7 mouse cellular contexts compared by ENCODE assay signal in the genomic region with DNA sequence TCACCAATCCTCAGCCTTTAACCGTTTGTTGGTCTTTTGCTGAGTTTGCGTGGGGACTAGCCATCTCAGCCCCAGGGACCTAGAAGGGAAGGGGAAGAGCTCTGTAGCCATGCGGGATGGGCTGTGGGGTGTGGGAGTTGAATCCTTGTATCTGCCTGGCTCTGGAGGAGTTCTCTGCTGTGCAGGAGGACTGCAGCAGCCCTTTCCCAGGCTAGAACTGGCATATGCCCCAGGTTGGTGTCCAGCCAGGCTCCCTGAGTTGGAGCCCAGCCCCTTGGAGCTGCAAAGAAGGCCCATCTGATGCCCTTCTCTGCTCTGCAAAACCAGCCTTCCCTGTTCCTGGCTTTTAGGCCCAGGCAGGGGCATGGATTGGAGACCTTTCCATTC. TPM values are rescaled to one million over a fixed set of nuclear protein-coding genes. Genes with fewer than 3 reads are reported as not detected.
DNase-seq lines count a peak whose midpoint lies in the region; ATAC-seq lines count a peak whose summit lies in the region.

No protein-coding gene starts in this region.

- peaks cover 92% of the 10 kb centered on the region for H3K27me3 ChIP-seq in limb, embryonic 12.5 days
- peaks cover 90% of the 10 kb centered on the region for H3K27me3 ChIP-seq in limb, embryonic 10.5 days (ENCODE audit: low read depth, poor library complexity, severe bottlenecking)
- peaks cover 67% of the 10 kb centered on the region for H3K27me3 ChIP-seq in heart, embryonic 16.5 days (ENCODE audit: control insufficient read depth, insufficient read depth, low read length)
- peaks cover 97% of the 10 kb centered on the region for H3K27me3 ChIP-seq in neural tube, embryonic 13.5 days

- ATAC-seq in limb, embryonic 12.5 days (ENCODE audit: insufficient number of reproducible peaks, insufficient read depth, low FRiP score, low TSS enrichment, low read depth): no peak
- no peak for ATAC-seq in heart, embryonic 16.5 days (replicated peaks; ENCODE audit: extremely low read depth, insufficient read depth, low FRiP score)
- no peak for ATAC-seq in neural tube, embryonic 13.5 days (ENCODE audit: low read depth)

- no peak overlapping the region for H3K27ac ChIP-seq in limb, embryonic 12.5 days
- H3K27ac ChIP-seq in limb, embryonic 10.5 days: no peak overlapping the region
- no peak overlapping the region for H3K27ac ChIP-seq in heart, embryonic 16.5 days (ENCODE audit: low read length)
- no peak overlapping the region for H3K27ac ChIP-seq in neural tube, embryonic 13.5 days (replicated peaks)

- H3K4me2 ChIP-seq in limb, embryonic 12.5 days: peak overlapping the region; percentile 59; the same call in 1 of the 2 replicates
- peak overlapping the region; percentile 68 for H3K4me2 ChIP-seq in heart, embryonic 16.5 days (ENCODE audit: low read depth, low read length)
- peak overlapping the region; percentile 62 for H3K4me2 ChIP-seq in neural tube, embryonic 13.5 days

- intact Hi-C loops in left cerebral cortex, postnatal 14 days (cut with DNase I): loop anchor here (2.0 kb wide), 1 partner anchor 20 kb away; no protein-coding TSS in a partner anchor

- no peak overlapping the region for H3K4me3 ChIP-seq in limb, embryonic 12.5 days (replicated peaks)
- no peak overlapping the region for H3K4me3 ChIP-seq in limb, embryonic 10.5 days
- peak overlapping the region; percentile 47; the same call in 1 of the 2 replicates for H3K4me3 ChIP-seq in heart, embryonic 16.5 days (ENCODE audit: low read length)
- H3K4me3 ChIP-seq in neural tube, embryonic 13.5 days: peak overlapping the region; percentile 35

- no peaks in the 10 kb centered on the region for H3K9me3 ChIP-seq in limb, embryonic 12.5 days
- no peaks in the 10 kb centered on the region for H3K9me3 ChIP-seq in limb, embryonic 10.5 days (replicated peaks)
- H3K9me3 ChIP-seq in heart, embryonic 16.5 days (replicated peaks; ENCODE audit: control insufficient read depth, low read length): no peaks in the 10 kb centered on the region
- no peaks in the 10 kb centered on the region for H3K9me3 ChIP-seq in neural tube, embryonic 13.5 days

- no peak overlapping the region for H3K9ac ChIP-seq in limb, embryonic 12.5 days (replicated peaks)
- no peak overlapping the region; the same call in 1 of the 2 replicates for H3K9ac ChIP-seq in heart, embryonic 16.5 days (ENCODE audit: low read length)
- H3K9ac ChIP-seq in neural tube, embryonic 13.5 days: 0 out of 2 replicates have a peak overlapping the region, but pooled peaks have one; percentile 60

- 33% methylated on average over 3 of the region's 3 CpGs for WGBS in limb, embryonic 12.5 days
- 30% methylated on average over 3 of the region's 3 CpGs for WGBS in limb, embryonic 10.5 days
- 28% methylated on average over 3 of the region's 3 CpGs for WGBS in heart, embryonic 16.5 days
- 37% methylated on average over 3 of the region's 3 CpGs for WGBS in neural tube, embryonic 13.5 days

- H3K4me1 ChIP-seq in limb, embryonic 12.5 days (replicated peaks): peaks cover 16% of the 10 kb centered on the region
- peaks cover 26% of the 10 kb centered on the region for H3K4me1 ChIP-seq in limb, embryonic 10.5 days
- H3K4me1 ChIP-seq in heart, embryonic 16.5 days (ENCODE audit: control insufficient read depth, insufficient read depth, low read length): peaks cover 6% of the 10 kb centered on the region; the same call in 1 of the 2 replicates
- H3K4me1 ChIP-seq in neural tube, embryonic 13.5 days (replicated peaks): peaks cover 31% of the 10 kb centered on the region

- H3K36me3 ChIP-seq in limb, embryonic 12.5 days: no peaks in the 10 kb centered on the region
- no peaks in the 10 kb centered on the region for H3K36me3 ChIP-seq in limb, embryonic 10.5 days
- no peaks in the 10 kb centered on the region for H3K36me3 ChIP-seq in heart, embryonic 16.5 days (ENCODE audit: control insufficient read depth, insufficient read depth)
- no peaks in the 10 kb centered on the region for H3K36me3 ChIP-seq in neural tube, embryonic 13.5 days

- DNase-seq in limb, embryonic 10.5 days (ENCODE audit: low spot score): no peak
- DNase-seq in cerebellum, adult 9-11 months: peak; percentile 87
- no peak for DNase-seq in left cerebral cortex, postnatal 14 days (ENCODE audit: low spot score in 2 of 2)
- DNase-seq in lung, postnatal 4 days: no peak

RNA-seq across cellular contexts. Expression of a gene that starts 0.9 kb away (rescaled TPM):
- 0.15 and 0.31 TPM in 2 replicates for polyA plus RNA-seq in limb, embryonic 12.5 days (2016; fragmentation: Nextera tagmentation; extraction: Ambion mirVana)
- 0.19 TPM in 1 of 2 replicates, not detected in the other for polyA plus RNA-seq in limb, embryonic 10.5 days (2016; fragmentation: Nextera tagmentation; extraction: Ambion mirVana)
- polyA plus RNA-seq in heart, embryonic 16.5 days (2015; fragmentation: Nextera tagmentation; extraction: Ambion mirVana): 3.4 and 4.0 TPM in 2 replicates
- 11.0 and 14.8 TPM in 2 replicates for polyA plus RNA-seq in neural tube, embryonic 13.5 days (2015; fragmentation: Nextera tagmentation; extraction: Ambion mirVana)
- 10 to 100 TPM; 14.7 to 17.5 TPM for total RNA-seq in left cerebral cortex, postnatal 14 days (2021)

RNA-seq across cellular contexts. Expression of a gene that starts 2.6 kb away (rescaled TPM):
- polyA plus RNA-seq in limb, embryonic 12.5 days (2016; fragmentation: Nextera tagmentation; extraction: Ambion mirVana): 10.9 and 12.6 TPM in 2 replicates
- 5.7 and 8.1 TPM in 2 replicates for polyA plus RNA-seq in limb, embryonic 10.5 days (2016; fragmentation: Nextera tagmentation; extraction: Ambion mirVana)
- 30.8 TPM in 2 replicates for polyA plus RNA-seq in heart, embryonic 16.5 days (2015; fragmentation: Nextera tagmentation; extraction: Ambion mirVana)
- polyA plus RNA-seq in neural tube, embryonic 13.5 days (2015; fragmentation: Nextera tagmentation; extraction: Ambion mirVana): 359 and 403 TPM in 2 replicates
- 100 to 1,000 TPM; 366 to 370 TPM for total RNA-seq in left cerebral cortex, postnatal 14 days (2021)

RNA-seq across cellular contexts. Expression of a gene that starts 24.5 kb away (rescaled TPM):
- 63.4 and 69.0 TPM in 2 replicates for polyA plus RNA-seq in limb, embryonic 12.5 days (2016; fragmentation: Nextera tagmentation; extraction: Ambion mirVana)
- polyA plus RNA-seq in limb, embryonic 10.5 days (2016; fragmentation: Nextera tagmentation; extraction: Ambion mirVana): 88.3 and 88.7 TPM in 2 replicates
- 21.1 and 22.5 TPM in 2 replicates for polyA plus RNA-seq in heart, embryonic 16.5 days (2015; fragmentation: Nextera tagmentation; extraction: Ambion mirVana)
- 9.9 and 11.3 TPM in 2 replicates for polyA plus RNA-seq in neural tube, embryonic 13.5 days (2015; fragmentation: Nextera tagmentation; extraction: Ambion mirVana)
- total RNA-seq in left cerebral cortex, postnatal 14 days (2021): 1 to 10 TPM; 6.2 to 7.0 TPM

RNA-seq across cellular contexts. Expression of a gene that starts 26.5 kb away (rescaled TPM):
- not detected in 2 replicates for polyA plus RNA-seq in limb, embryonic 12.5 days (2016; fragmentation: Nextera tagmentation; extraction: Ambion mirVana)
- not detected in 2 replicates for polyA plus RNA-seq in limb, embryonic 10.5 days (2016; fragmentation: Nextera tagmentation; extraction: Ambion mirVana)
- polyA plus RNA-seq in heart, embryonic 16.5 days (2015; fragmentation: Nextera tagmentation; extraction: Ambion mirVana): 0.35 and 0.46 TPM in 2 replicates
- 0.18 TPM in 1 of 2 replicates, not detected in the other for polyA plus RNA-seq in neural tube, embryonic 13.5 days (2015; fragmentation: Nextera tagmentation; extraction: Ambion mirVana)
- under 1 TPM; 0.26 to 0.27 TPM for total RNA-seq in left cerebral cortex, postnatal 14 days (2021)

RNA-seq across cellular contexts. Expression of a gene that starts 31.1 kb away (rescaled TPM):
- 7.2 and 7.8 TPM in 2 replicates for polyA plus RNA-seq in limb, embryonic 12.5 days (2016; fragmentation: Nextera tagmentation; extraction: Ambion mirVana)
- polyA plus RNA-seq in limb, embryonic 10.5 days (2016; fragmentation: Nextera tagmentation; extraction: Ambion mirVana): 8.1 and 9.0 TPM in 2 replicates
- 18.8 and 19.3 TPM in 2 replicates for polyA plus RNA-seq in heart, embryonic 16.5 days (2015; fragmentation: Nextera tagmentation; extraction: Ambion mirVana)
- polyA plus RNA-seq in neural tube, embryonic 13.5 days (2015; fragmentation: Nextera tagmentation; extraction: Ambion mirVana): 6.0 and 8.5 TPM in 2 replicates
- 10 to 100 TPM; 12.2 to 14.8 TPM for total RNA-seq in left cerebral cortex, postnatal 14 days (2021)

Comparison
In these comparisons a context has a peak if more than half of its experiments do, and no peak if none do; other contexts are left out.
1. H3K4me3 ChIP-seq: peak in heart, embryonic 16.5 days (single experiment) and neural tube, embryonic 13.5 days (single experiment); none in limb, embryonic 12.5 days (single experiment) and limb, embryonic 10.5 days (single experiment).
2. RNA of a gene that starts 2.6 kb away (polyA plus RNA-seq): 359 to 403 TPM in neural tube, embryonic 13.5 days; 30.8 TPM in heart, embryonic 16.5 days, 10.9 to 12.6 TPM in limb, embryonic 12.5 days and 5.7 to 8.1 TPM in limb, embryonic 10.5 days; every median in the first group is over 10 times any median in the second.
3. Peak in every context shown above with its lines, with median percentiles within 50 percentile points of each other: H3K4me2 ChIP-seq.